Mouse (Mus musculus) effector memory CD4-positive, alpha-beta T cell, adult 5 months (primary cell): Measurements from ENCODE around the gene 0610030E20Rik. TPM values are rescaled to one million over a fixed set of nuclear protein-coding genes. Genes with fewer than 3 reads are reported as not detected.

Experiments used
- polyA plus RNA-seq: library from polyadenylated mRNA; unstranded; fragments of 100-300 nt; shearing (Covaris generic); gene quantifications from one replicate; pipeline ENCODE4 v1.2.1, GENCODE M21; 2017

0610030E20Rik gene
- 28.9 TPM for polyA plus RNA-seq

DNA sequence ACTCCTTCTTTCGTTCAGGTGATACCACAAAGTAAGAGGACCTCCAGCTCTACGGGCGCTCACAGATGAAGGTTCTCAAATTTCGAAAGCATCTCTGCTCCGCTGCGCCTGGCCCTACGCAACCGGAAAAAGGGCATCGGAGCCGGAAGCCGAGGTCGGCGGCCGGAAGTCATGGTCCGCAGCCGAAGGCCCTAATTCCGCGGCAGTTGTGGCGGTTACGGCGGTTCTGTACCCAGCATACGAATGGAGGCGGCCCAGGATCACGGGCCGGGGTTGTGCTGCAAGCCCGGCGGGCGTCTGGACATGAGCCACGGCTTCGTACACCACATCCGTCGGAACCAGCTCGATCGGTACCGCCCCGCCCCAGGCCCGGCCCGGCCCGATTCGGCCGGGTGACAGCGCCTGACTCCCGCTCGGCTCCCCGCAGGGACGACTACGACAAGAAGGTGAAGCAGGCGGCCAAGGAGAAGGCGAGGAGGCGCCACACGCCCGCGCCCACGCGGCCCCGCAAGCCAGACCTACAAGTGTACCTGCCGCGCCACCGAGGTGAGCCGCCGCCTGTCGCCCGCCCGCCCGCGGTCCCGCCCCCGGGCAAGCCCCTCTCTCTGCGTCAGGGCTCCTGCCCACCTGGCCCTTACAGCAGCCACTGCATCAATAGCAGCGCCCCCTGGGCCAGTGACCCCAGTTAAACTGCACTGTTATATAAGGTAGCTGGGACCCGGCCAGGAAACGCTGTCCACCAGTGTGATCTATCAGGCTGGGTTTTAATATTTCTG lies at the start of gene 0610030E20Rik:
0610030E20Rik (plus strand) TSS at position 152 of the 776 bp plus-strand sequence.

DNA sequence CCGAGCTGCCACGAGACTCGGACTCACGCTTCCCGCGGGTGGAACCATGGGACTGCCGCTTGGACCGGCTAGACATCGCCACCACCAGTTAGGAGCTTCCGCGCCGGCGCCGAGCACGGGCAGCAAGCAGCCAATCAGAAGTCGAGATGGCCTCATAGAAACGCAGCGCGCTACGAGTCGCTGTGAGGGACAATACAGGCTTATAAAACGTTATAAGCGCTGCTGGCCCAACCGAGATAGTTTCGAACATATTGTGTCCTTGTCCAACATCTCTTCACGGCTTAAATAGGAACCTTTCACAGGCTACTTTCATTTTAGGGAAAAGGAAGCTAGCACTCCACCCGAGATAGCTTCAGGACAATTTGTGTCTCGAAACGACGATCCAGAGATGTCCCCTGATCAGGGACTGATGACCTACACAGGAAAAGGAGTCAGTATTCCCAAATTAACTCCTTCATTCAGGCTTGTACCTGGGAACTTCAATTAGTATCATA lies 2.0 kb upstream of the 0610030E20Rik start, which contains the start of gene Usp39:
Usp39 (minus strand) TSS at position 111 of the 494 bp plus-strand sequence.

DNA sequence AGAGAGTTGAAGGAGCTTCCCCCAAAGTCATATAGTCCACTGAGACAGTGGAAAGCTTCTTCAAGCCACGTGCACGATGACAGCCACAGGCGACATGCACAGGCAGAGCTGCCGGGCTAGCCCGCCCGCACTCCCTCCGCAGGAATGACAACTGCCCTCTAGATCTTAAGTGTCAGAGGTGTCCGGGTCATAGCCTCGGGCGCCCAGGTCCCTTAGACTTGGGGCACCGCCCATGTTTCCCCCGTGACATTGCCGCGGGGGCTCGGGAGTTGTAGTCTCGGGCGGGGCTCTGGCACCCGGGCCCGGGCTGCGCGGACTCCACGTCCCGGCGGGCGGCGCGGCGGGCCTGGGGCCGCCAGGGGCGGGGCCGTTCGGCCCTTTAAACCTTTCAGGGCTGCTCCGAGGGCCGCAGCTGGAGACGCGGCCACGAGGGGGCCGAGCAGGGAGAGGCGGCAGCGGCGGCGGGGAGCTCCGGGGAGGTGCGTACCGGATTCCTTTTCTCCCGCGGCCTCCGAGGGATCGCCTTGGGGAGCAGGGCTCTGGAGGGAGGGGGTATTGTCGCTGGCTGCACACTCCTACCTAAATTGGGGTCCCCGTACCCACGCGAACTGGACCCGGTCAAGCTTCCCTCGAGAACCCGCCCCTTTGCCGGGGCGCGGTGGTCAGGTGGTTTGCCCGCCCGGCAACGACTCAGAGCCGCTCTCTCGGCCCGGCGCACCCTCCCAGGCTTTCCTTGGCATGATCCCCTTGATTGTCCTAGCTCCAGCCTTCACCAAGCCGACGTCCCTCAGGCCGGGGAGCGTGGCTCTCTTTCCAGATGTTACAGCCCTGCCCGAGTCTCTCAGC lies 8.2 kb downstream of the 0610030E20Rik start, which contains the start of gene Tmem150a:
Tmem150a (plus strand) TSS at position 382 of the 846 bp plus-strand sequence.

DNA sequence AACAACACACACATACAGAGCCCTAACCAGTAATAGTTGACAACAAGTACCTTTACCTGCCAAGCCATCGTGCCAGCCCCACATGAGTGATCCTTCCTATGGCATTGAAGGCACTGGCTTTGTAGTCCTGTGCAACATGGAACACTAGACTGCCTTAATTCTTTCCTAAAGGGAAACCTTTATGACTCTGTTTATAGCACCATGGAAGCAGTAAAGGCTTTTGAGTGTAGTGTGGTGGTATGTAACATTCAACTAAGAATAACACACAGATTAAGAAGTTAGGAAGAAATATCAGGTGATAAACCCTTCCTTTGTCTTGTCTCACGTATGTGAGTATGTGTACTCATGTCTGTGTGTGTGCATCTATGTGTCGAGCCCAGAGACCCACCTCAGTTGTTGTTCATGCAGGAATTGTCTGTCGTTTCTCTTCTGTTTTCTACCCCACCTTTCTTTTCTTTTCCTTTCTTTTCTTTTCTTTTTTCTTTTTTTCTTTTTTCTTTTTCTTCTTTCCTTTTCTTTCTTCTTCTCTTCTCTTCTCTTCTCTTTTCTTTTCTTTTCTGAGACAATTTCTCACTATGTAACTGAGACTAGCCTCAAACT lies 19.8 kb downstream of the 0610030E20Rik start, which contains the start of gene Rnf181:
Rnf181 (minus strand) TSS at position 113 of the 600 bp plus-strand sequence.

DNA sequence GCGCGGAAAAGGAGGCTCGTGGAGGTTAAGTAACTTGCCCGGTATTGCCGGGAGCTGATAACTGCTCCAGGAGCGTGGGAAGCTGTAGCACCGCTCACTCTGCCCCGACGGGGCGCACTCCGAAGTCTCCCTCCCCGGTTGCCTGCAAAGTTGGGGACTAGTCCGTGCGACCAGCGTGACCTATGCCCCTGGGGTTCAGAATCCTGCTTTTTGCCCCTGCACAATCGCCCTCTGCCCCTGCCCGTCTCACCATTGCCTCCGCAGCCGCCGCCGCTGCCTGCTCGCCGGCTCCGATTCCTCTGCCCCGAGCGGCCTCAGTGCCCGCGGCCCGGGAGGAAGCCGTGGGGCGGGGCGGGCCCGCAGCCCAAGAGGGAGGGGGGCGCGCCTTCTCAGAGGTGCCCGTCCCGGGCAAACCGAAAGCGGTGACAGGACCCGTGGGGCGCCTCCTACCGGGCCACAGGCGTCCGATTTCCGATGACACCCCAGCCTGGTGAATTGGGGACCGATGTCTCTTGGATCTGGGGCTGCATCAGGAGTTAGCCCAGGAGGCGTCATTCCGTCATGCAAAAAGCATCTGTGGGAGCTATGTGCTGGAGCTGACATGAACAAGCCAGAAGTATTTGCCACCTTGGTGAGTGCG lies 33.1 kb downstream of the 0610030E20Rik start, which contains the start of gene Vamp5:
Vamp5 (minus strand) TSS at position 338 of the 640 bp plus-strand sequence.

DNA sequence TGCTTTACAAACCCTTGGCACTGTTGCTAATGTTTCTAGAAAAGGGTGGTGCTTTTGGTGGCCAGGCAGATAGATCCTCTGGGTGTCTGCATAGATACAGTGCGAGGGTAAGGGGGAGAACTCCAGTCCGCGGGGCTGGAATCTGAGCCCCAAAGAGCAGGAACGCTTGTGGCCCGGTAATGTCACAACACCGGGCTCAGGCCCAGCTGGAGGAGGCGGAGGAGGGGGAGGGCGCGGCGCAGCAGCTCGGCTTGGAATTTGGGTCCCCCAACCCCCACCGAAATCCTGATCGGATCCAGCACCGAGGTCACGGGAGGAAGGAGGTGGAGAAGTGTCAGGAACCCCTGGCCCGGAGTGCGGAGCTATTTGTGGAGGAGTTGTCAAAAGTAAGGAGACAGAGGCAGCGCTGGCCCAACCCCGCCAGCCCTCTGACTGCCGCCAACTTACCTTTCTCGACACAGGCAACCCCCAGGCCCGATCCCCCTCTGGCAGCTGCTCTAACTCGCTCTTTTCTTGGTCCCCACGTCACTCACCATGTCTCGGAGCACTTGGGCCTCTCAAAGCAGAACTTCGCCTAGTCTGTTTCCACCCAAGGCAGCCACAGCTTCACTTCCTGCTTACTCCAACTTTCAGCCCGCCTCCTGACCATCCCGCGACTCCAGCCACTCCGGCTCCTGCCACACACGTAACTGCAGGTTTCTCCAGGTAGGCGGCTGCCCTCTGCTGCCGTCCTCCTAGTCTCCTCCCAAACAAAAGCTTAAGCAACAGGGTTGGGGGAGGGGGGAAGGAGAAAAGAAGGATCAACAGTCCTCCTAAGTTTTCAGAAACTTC lies 43.0 kb downstream of the 0610030E20Rik start, which contains the start of gene Vamp8:
Vamp8 (minus strand) TSS at position 763 of the 831 bp plus-strand sequence.

Other genes starting within 250 kb of the 0610030E20Rik start
- gene St3gal5, start 249.7 kb upstream of the 0610030E20Rik start, polyA plus RNA-seq, result 1.5 TPM
- not detected for gene Atoh8, start 111.7 kb upstream of the 0610030E20Rik start, polyA plus RNA-seq
- not detected for gene Sftpb, start 42.7 kb upstream of the 0610030E20Rik start, polyA plus RNA-seq
- 32.2 TPM for gene Usp39, start 2.1 kb upstream of the 0610030E20Rik start, polyA plus RNA-seq
- gene Tmem150a, start 8.1 kb downstream of the 0610030E20Rik start, polyA plus RNA-seq, result 1.1 TPM
- 110 TPM for gene Rnf181, start 19.6 kb downstream of the 0610030E20Rik start, polyA plus RNA-seq
- 22.4 TPM for gene Vamp5, start 33.2 kb downstream of the 0610030E20Rik start, polyA plus RNA-seq
- gene Vamp8, start 43.4 kb downstream of the 0610030E20Rik start, polyA plus RNA-seq, result 151 TPM
- 7.0 TPM for gene Ggcx, start 67.0 kb downstream of the 0610030E20Rik start, polyA plus RNA-seq
- 622 TPM for gene Mat2a, start 92.2 kb downstream of the 0610030E20Rik start, polyA plus RNA-seq
- gene Sh2d6, start 174.4 kb downstream of the 0610030E20Rik start, polyA plus RNA-seq, result not detected
- 37.8 TPM for gene Capg, start 197.1 kb downstream of the 0610030E20Rik start, polyA plus RNA-seq